ENCODE assay signal across 8 mouse cellular contexts in the genomic region with DNA sequence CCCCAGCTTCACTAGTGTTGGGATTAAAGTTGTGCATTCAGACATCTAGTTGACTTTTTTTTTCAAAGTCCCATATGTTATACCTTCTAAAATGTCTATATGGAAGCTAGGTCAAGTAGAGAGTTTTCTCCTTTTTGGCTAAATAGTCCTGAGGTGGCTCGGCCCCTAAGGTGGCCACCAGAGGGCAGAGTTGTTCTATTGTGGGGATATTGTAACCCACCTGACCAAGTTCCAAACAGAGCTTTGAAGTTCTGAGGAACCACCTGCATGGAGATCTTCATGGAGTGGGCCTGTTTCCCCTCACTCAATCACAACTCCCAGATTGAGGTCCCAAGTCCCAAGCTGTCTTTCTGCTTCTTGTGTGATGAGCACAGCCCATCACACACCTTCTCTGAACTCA. TPM values are rescaled to one million over a fixed set of nuclear protein-coding genes. Genes with fewer than 3 reads are reported as not detected.
DNase-seq lines count a peak whose midpoint lies in the region; ATAC-seq and TF ChIP-seq lines count a peak whose summit lies in the region.

No protein-coding gene starts in this region.

- H3K27me3 ChIP-seq in hindbrain, postnatal 0 days (ENCODE audit: insufficient read depth, low read length) = no peaks in the 10 kb centered on the region

- 0% methylated on average over 1 of the region's 1 CpGs for WGBS in hindbrain, postnatal 0 days

- H3K9me3 ChIP-seq in hindbrain, postnatal 0 days (ENCODE audit: low read length) = no peaks in the 10 kb centered on the region

- H3K9ac ChIP-seq in hindbrain, postnatal 0 days (replicated peaks; ENCODE audit: low read length) = no peak overlapping the region

- no peak overlapping the region for H3K4me2 ChIP-seq in hindbrain, postnatal 0 days (ENCODE audit: low read depth, low read length)

- peak; percentile 54; the same call in 1 of the 2 replicates for ATAC-seq in hindbrain, postnatal 0 days

- H3K36me3 ChIP-seq in hindbrain, postnatal 0 days (ENCODE audit: insufficient read depth, low read length) = no peaks in the 10 kb centered on the region

- H3K27ac ChIP-seq in hindbrain, postnatal 0 days = no peak overlapping the region

- TF ChIP-seq CTCF in hindbrain, postnatal 0 days (IDR thresholded peaks at IDR 0.05; ENCODE audit: low read depth) = peak; percentile 83

- H3K4me1 ChIP-seq in hindbrain, postnatal 0 days (ENCODE audit: insufficient read depth, low read length) = no peaks in the 10 kb centered on the region

- peak; percentile 26 for DNase-seq in ovary, postnatal 10 days (ENCODE audit: low spot score)
- no peak for DNase-seq in ovary, adult 18-20 months (ENCODE audit: low spot score)
- peak; percentile 78 for DNase-seq in adrenal gland, postnatal 25 days
- DNase-seq in embryo, embryonic 9.5 days (ENCODE audit: extremely low spot score) = peak; percentile 63
- peak; percentile 81 for DNase-seq in hindbrain, postnatal 0 days (ENCODE audit: low spot score)
- peak; percentile 64 to 86 for DNase-seq in left cerebral cortex, adult 18-20 months (ENCODE audit: low spot score in 2 of 2)
- peak; percentile 72 for DNase-seq in naive thymus-derived CD4-positive, alpha-beta T cell, adult 2 months (ENCODE audit: low read depth)
- DNase-seq in thymus, postnatal 25 days = peak; percentile 67

- no peak overlapping the region for H3K4me3 ChIP-seq in hindbrain, postnatal 0 days (ENCODE audit: low read length)

RNA-seq across cellular contexts. Expression of a gene that starts 28.6 kb away (rescaled TPM):
- total RNA-seq in adrenal gland, postnatal 25 days (2021) = 1.00 and 1.3 TPM in 2 replicates
- 5.3 and 5.7 TPM in 2 replicates for total RNA-seq in hindbrain, postnatal 0 days (2014; rRNA removed)
- polyA plus RNA-seq in hindbrain, postnatal 0 days (2015; fragmentation: Nextera tagmentation; extraction: Ambion mirVana) = 3.5 and 4.2 TPM in 2 replicates
- 1 to 10 TPM; 1.6 to 1.7 TPM for total RNA-seq in left cerebral cortex, adult 18-20 months (2021)
